Mouse (Mus musculus): ENCODE measurements at regions not wholly inside any gene's neighbourhood (a gene's known extent, or its start where the extent isn't known, plus 50 kb on each side); places are given as distances from the start of the nearest gene placed in this dataset.

GRCm38 (mm10) chr2:50832471-50832870 is 316.4 kb downstream of the Rnd3 start:
- no peak for DNase-seq (ENCODE audit: low read depth)

- DNase-seq (ENCODE audit: low read depth) = no peak
These were observed 318.7 kb downstream of the Rnd3 start for GRCm38 (mm10) chr2:50830056-50830720.

- DNase-seq (ENCODE audit: low read depth) = no peak
These were observed 321.8 kb downstream of the Rnd3 start for GRCm38 (mm10) chr2:50827097-50827496.

- DNase-seq (ENCODE audit: low read depth) = no peak
These were observed 322.4 kb downstream of the Rnd3 start for GRCm38 (mm10) chr2:50826537-50826936.

GRCm38 (mm10) chr2:50825626-50826025 is 323.3 kb downstream of the Rnd3 start:
- DNase-seq (ENCODE audit: low read depth) = no peak

- DNase-seq (ENCODE audit: low read depth) = no peak
These were observed 324.1 kb downstream of the Rnd3 start for GRCm38 (mm10) chr2:50824782-50825181.

GRCm38 (mm10) chr2:50822738-50823137 is 326.2 kb downstream of the Rnd3 start:
- no peak for DNase-seq (ENCODE audit: low read depth)

- DNase-seq (ENCODE audit: low read depth) = no peak
These were observed 329.6 kb downstream of the Rnd3 start for GRCm38 (mm10) chr2:50819305-50819665.

GRCm38 (mm10) chr2:50818557-50819304 is 330.2 kb downstream of the Rnd3 start:
- DNase-seq (ENCODE audit: low read depth) = no peak

GRCm38 (mm10) chr2:50816364-50816763 is 332.5 kb downstream of the Rnd3 start:
- DNase-seq (ENCODE audit: low read depth) = no peak

- no peak for DNase-seq (ENCODE audit: low read depth)
These were observed 333.4 kb downstream of the Rnd3 start for GRCm38 (mm10) chr2:50815541-50815940.

- DNase-seq (ENCODE audit: low read depth) = peak; percentile 32
These were observed 335.1 kb downstream of the Rnd3 start for GRCm38 (mm10) chr2:50813568-50814461.

GRCm38 (mm10) chr2:50812296-50812695 is 336.6 kb downstream of the Rnd3 start:
- DNase-seq (ENCODE audit: low read depth) = no peak

- DNase-seq (ENCODE audit: low read depth) = no peak
These were observed 338.4 kb downstream of the Rnd3 start for GRCm38 (mm10) chr2:50810336-50811066.

GRCm38 (mm10) chr2:50809823-50810222 is 339.1 kb downstream of the Rnd3 start:
- no peak for DNase-seq (ENCODE audit: low read depth)

- no peak for DNase-seq (ENCODE audit: low read depth)
These were observed 341.6 kb downstream of the Rnd3 start for GRCm38 (mm10) chr2:50807162-50807960.

- DNase-seq (ENCODE audit: low read depth) = no peak
These were observed 343.3 kb downstream of the Rnd3 start for GRCm38 (mm10) chr2:50805645-50806044.

GRCm38 (mm10) chr2:50796087-50796486 is 352.8 kb downstream of the Rnd3 start:
- DNase-seq (ENCODE audit: low read depth) = no peak

GRCm38 (mm10) chr2:50793616-50794015 is 355.3 kb downstream of the Rnd3 start:
- DNase-seq (ENCODE audit: low read depth) = no peak

- DNase-seq (ENCODE audit: low read depth) = no peak
These were observed 355.8 kb downstream of the Rnd3 start for GRCm38 (mm10) chr2:50793067-50793466.

GRCm38 (mm10) chr2:50789051-50789651 is 359.8 kb downstream of the Rnd3 start:
- no peak for DNase-seq (ENCODE audit: low read depth)

Data from naive thymus-derived CD4-positive, alpha-beta T cell, adult 2 months (primary cell).